31 mouse cellular contexts compared by ENCODE assay signal in genomic region chr5:19241797-19242196, GRCm38 (mm10). TPM values are rescaled to one million over a fixed set of nuclear protein-coding genes. Genes with fewer than 3 reads are reported as not detected.
A peak's percentile ranks its signal among the peaks of the same experiment; 100 is the strongest.
DNase-seq lines count a peak whose midpoint lies in the region; ATAC-seq and TF ChIP-seq lines count a peak whose summit lies in the region.
"Had no signal": no experiment of that assay in that cellular context is flagged by ENCODE, and none has a peak within 500 bp of the region (broad histone marks: within the 10 kb centered on the region; RNA-seq: fewer than 3 reads in every experiment).

No protein-coding gene starts in this region.

- ATAC-seq in forebrain, embryonic 14.5 days, result no peak
- ATAC-seq: intestine, postnatal 0 days; liver, embryonic 12.5 days; liver, postnatal 0 days had no signal

- H3K27me3 ChIP-seq in forebrain, embryonic 14.5 days (replicated peaks; ENCODE audit: control insufficient read depth, insufficient read depth, low read length), result no peaks in the 10 kb centered on the region
- H3K27me3 ChIP-seq in forebrain, embryonic 10.5 days (ENCODE audit: poor library complexity, severe bottlenecking), result no peaks in the 10 kb centered on the region
- H3K27me3 ChIP-seq: embryonic facial prominence, embryonic 12.5 days; heart, embryonic 13.5 days; liver, embryonic 12.5 days; megakaryocyte, embryonic 14.5 days; midbrain, embryonic 12.5 days; neural tube, embryonic 13.5 days had no signal

- no peaks in the 10 kb centered on the region for H3K36me3 ChIP-seq in forebrain, embryonic 14.5 days (ENCODE audit: control insufficient read depth, insufficient read depth, low read length)
- no peaks in the 10 kb centered on the region for H3K36me3 ChIP-seq in forebrain, embryonic 10.5 days (replicated peaks)
- H3K36me3 ChIP-seq: embryonic facial prominence, embryonic 12.5 days; G1E; heart, embryonic 13.5 days; liver, embryonic 12.5 days; midbrain, embryonic 12.5 days; neural tube, embryonic 13.5 days had no signal

- no peak overlapping the region for H3K9ac ChIP-seq in forebrain, embryonic 14.5 days (ENCODE audit: low read length)
- H3K9ac ChIP-seq: embryonic facial prominence, embryonic 12.5 days; heart, embryonic 13.5 days; hindbrain, embryonic 14.5 days; liver, embryonic 12.5 days; liver, postnatal 0 days; midbrain, embryonic 12.5 days; neural tube, embryonic 13.5 days had no signal

- no peak overlapping the region for H3K4me2 ChIP-seq in forebrain, embryonic 14.5 days (ENCODE audit: low read length)
- H3K4me2 ChIP-seq: embryonic facial prominence, embryonic 12.5 days; heart, embryonic 13.5 days; hindbrain, embryonic 14.5 days; liver, embryonic 12.5 days; midbrain, embryonic 12.5 days; neural tube, embryonic 13.5 days had no signal

- no peaks in the 10 kb centered on the region for H3K9me3 ChIP-seq in forebrain, embryonic 14.5 days (replicated peaks; ENCODE audit: control insufficient read depth, low read length)
- no peaks in the 10 kb centered on the region for H3K9me3 ChIP-seq in forebrain, embryonic 10.5 days
- H3K9me3 ChIP-seq: embryonic facial prominence, embryonic 12.5 days; G1E; heart, embryonic 13.5 days; liver, embryonic 12.5 days; megakaryocyte, embryonic 14.5 days; midbrain, embryonic 12.5 days; neural tube, embryonic 13.5 days had no signal

- H3K4me1 ChIP-seq in forebrain, embryonic 14.5 days (ENCODE audit: control insufficient read depth, insufficient read depth, low read length), result no peaks in the 10 kb centered on the region
- H3K4me1 ChIP-seq in forebrain, embryonic 10.5 days, result no peaks in the 10 kb centered on the region
- H3K4me1 ChIP-seq: heart, embryonic 13.5 days; liver, embryonic 12.5 days; megakaryocyte, embryonic 14.5 days; midbrain, embryonic 12.5 days; neural tube, embryonic 13.5 days had no signal

- DNase-seq in forebrain, embryonic 14.5 days (ENCODE audit: low spot score), result peak; percentile 27
- DNase-seq in forebrain, embryonic 10.5 days (ENCODE audit: extremely low spot score, low spot score), result no peak
- no peak for DNase-seq in layer of hippocampus, adult 2 months (ENCODE audit: low spot score in 2 of 2)
- DNase-seq in layer of hippocampus, postnatal 36 days, result no peak
- peak; percentile 27 to 66 for DNase-seq in right cerebral cortex, postnatal 10 days (ENCODE audit: low spot score in 2 of 2)
- DNase-seq in right cerebral cortex, postnatal 14 days, result no peak
- DNase-seq in lung, postnatal 25 days (ENCODE audit: low spot score), result no peak
- DNase-seq: adrenal gland, adult 8-10 months; cerebellum, adult 11-12 months; cerebellum, adult 9-11 months; embryo, embryonic 11 days; gastrocnemius, postnatal 10 days; heart, postnatal 10 days; kidney, adult 9 months; kidney, postnatal 10 days; left cerebral cortex, postnatal 4 days; liver, postnatal 0 days; lung, postnatal 4 days; spleen, adult 18-20 months; thymus, postnatal 14 days had no signal

- TF ChIP-seq CTCF in layer of hippocampus, adult 2 months (conservative IDR thresholded peaks at IDR 0.05), result no peak

- H3K4me3 ChIP-seq in forebrain, embryonic 14.5 days (ENCODE audit: low read depth, low read length), result no peak overlapping the region
- H3K4me3 ChIP-seq in forebrain, embryonic 10.5 days, result no peak overlapping the region
- H3K4me3 ChIP-seq in layer of hippocampus, adult 2 months, result no peak overlapping the region
- H3K4me3 ChIP-seq: embryonic facial prominence, embryonic 12.5 days; heart, embryonic 13.5 days; left cerebral cortex, adult 2 months; liver, embryonic 12.5 days; megakaryocyte, embryonic 14.5 days; midbrain, embryonic 12.5 days; myocyte; neural tube, embryonic 13.5 days had no signal

- H3K27ac ChIP-seq in forebrain, embryonic 14.5 days (ENCODE audit: low read depth, low read length), result no peak overlapping the region
- H3K27ac ChIP-seq in forebrain, embryonic 10.5 days, result no peak overlapping the region
- H3K27ac ChIP-seq in layer of hippocampus, adult 2 months, result peak overlapping the region; percentile 20; the same call in 1 of the 2 replicates
- H3K27ac ChIP-seq: embryonic facial prominence, embryonic 12.5 days; heart, embryonic 13.5 days; hindbrain, embryonic 14.5 days; left cerebral cortex, adult 2 months; liver, embryonic 12.5 days; midbrain, embryonic 12.5 days; neural tube, embryonic 13.5 days had no signal

RNA-seq across cellular contexts. Expression of gene Magi2, which starts 15.0 kb away (rescaled TPM):
- 8.4 and 13.5 TPM in 2 replicates for polyA plus RNA-seq in forebrain, embryonic 14.5 days (2014; fragmentation: Nextera tagmentation; extraction: Ambion mirVana)
- 4.3 and 7.4 TPM in 2 replicates for polyA plus RNA-seq in forebrain, embryonic 10.5 days (2016; fragmentation: Nextera tagmentation; extraction: Ambion mirVana)
- 100 to 1,000 TPM; 133 to 150 TPM for total RNA-seq in layer of hippocampus, adult 2 months (2021)
- total RNA-seq in layer of hippocampus, postnatal 36 days (2021), result 100 to 1,000 TPM; 131 to 156 TPM

Comparison
In these comparisons a context has a peak if more than half of its experiments do, and no peak if none do; other contexts are left out.
1. DNase-seq: peak in forebrain, embryonic 14.5 days (single experiment) and right cerebral cortex, postnatal 10 days (2 of 2); none in forebrain, embryonic 10.5 days (single experiment), layer of hippocampus, adult 2 months (0 of 2), layer of hippocampus, postnatal 36 days (0 of 2), right cerebral cortex, postnatal 14 days (single experiment) and lung, postnatal 25 days (single experiment).